ENCODE assay signal across 9 mouse cellular contexts in genomic region chr13:23436231-23436661, GRCm38 (mm10). TPM values are rescaled to one million over a fixed set of nuclear protein-coding genes. Genes with fewer than 3 reads are reported as not detected.
DNase-seq lines count a peak whose midpoint lies in the region; ATAC-seq lines count a peak whose summit lies in the region.
"Had no signal": no experiment of that assay in that cellular context is flagged by ENCODE, and none has a peak within 500 bp of the region (broad histone marks: within the 10 kb centered on the region; RNA-seq: fewer than 3 reads in every experiment).

No protein-coding gene starts in this region.

- peaks cover 2 to 4% of the 10 kb centered on the region in 2 experiments; a peak in 3 of 4 replicates for H3K4me1 ChIP-seq in heart, embryonic 14.5 days (ENCODE audit: control insufficient read depth in 2 of 2, insufficient read depth in 2 of 2, low read length in 2 of 2)

- H3K4me2 ChIP-seq in heart, embryonic 14.5 days (ENCODE audit: low read length), result peak overlapping the region; percentile 75

- no peaks in the 10 kb centered on the region for H3K27me3 ChIP-seq in heart, embryonic 14.5 days (ENCODE audit: control insufficient read depth, insufficient read depth, low read length)

- peak; percentile 75 for DNase-seq in cerebellum, postnatal 14 days
- no peak for DNase-seq in cerebellum, adult 9-11 months
- peak; percentile 78 for DNase-seq in CD4-positive, CD25-positive, alpha-beta regulatory T cell, adult 2 months (ENCODE audit: low read depth, low spot score)
- peak; percentile 43 to 65 for DNase-seq in cerebellum, postnatal 36 days
- peak; percentile 42 to 51 for DNase-seq in kidney, postnatal 36 days
- DNase-seq in thymus, postnatal 14 days, result peak; percentile 61

- H3K9me3 ChIP-seq in heart, embryonic 14.5 days (ENCODE audit: control insufficient read depth, low read length), result no peaks in the 10 kb centered on the region

- peak overlapping the region; percentile 9 to 45; a peak in 3 of 4 replicates for H3K4me3 ChIP-seq in heart, embryonic 14.5 days (ENCODE audit: control insufficient read depth in 1 of 2, insufficient read depth in 1 of 2, low read depth in 1 of 2, low read length in 2 of 2)

- H3K9ac ChIP-seq in heart, embryonic 14.5 days (ENCODE audit: low read length), result peak overlapping the region; percentile 60

- H3K27ac ChIP-seq in heart, embryonic 14.5 days (replicated peaks in 1 of 2; ENCODE audit: control insufficient read depth in 1 of 2, insufficient read depth in 1 of 2, low read depth in 2 of 2, low read length in 2 of 2), result no peak overlapping the region

- WGBS in heart, embryonic 14.5 days, result under 1% methylated on average over 11 of the region's 11 CpGs

- no peak for ATAC-seq in heart, embryonic 14.5 days (ENCODE audit: insufficient number of reproducible peaks, insufficient read depth, low FRiP score, low read depth)
- 0 out of 2 replicates have a peak, but pooled peaks have one; percentile 12 for ATAC-seq in megakaryocyte progenitor cell, adult 5-6 weeks (replicated peaks; ENCODE audit: poor library complexity)

- no peaks in the 10 kb centered on the region for H3K36me3 ChIP-seq in heart, embryonic 14.5 days (ENCODE audit: control insufficient read depth, insufficient read depth, low read length)

RNA-seq across cellular contexts. Expression of gene Abt1, which starts 12.6 kb away (rescaled TPM):
- polyA plus RNA-seq in heart, embryonic 14.5 days (2014; fragmentation: Nextera tagmentation; extraction: Ambion mirVana), result 8.3 and 9.1 TPM in 2 replicates
- 7.1 and 7.4 TPM in 2 replicates for total RNA-seq in megakaryocyte progenitor cell, adult 5-6 weeks (2015)
- total RNA-seq in megakaryocyte progenitor cell, adult 5-6 weeks (2017), result 9.5 and 11.0 TPM in 2 replicates

RNA-seq across cellular contexts. Expression of gene Btn1a1, which starts 29.5 kb away (rescaled TPM):
- polyA plus RNA-seq in heart, embryonic 14.5 days (2014; fragmentation: Nextera tagmentation; extraction: Ambion mirVana), result 1.7 and 1.9 TPM in 2 replicates
- not detected in 2 replicates for total RNA-seq in megakaryocyte progenitor cell, adult 5-6 weeks (2015)
- total RNA-seq in megakaryocyte progenitor cell, adult 5-6 weeks (2017), result not detected in 2 replicates
- total RNA-seq: layer of hippocampus, adult 8-10 months had no signal

RNA-seq across cellular contexts. Expression of gene Btn2a2, which starts 52.4 kb away (rescaled TPM):
- polyA plus RNA-seq in heart, embryonic 14.5 days (2014; fragmentation: Nextera tagmentation; extraction: Ambion mirVana), result 0.40 and 0.43 TPM in 2 replicates
- not detected in 2 replicates for total RNA-seq in megakaryocyte progenitor cell, adult 5-6 weeks (2015)
- 0.17 TPM in 1 of 2 replicates, not detected in the other for total RNA-seq in megakaryocyte progenitor cell, adult 5-6 weeks (2017)
